In the genomic region with DNA sequence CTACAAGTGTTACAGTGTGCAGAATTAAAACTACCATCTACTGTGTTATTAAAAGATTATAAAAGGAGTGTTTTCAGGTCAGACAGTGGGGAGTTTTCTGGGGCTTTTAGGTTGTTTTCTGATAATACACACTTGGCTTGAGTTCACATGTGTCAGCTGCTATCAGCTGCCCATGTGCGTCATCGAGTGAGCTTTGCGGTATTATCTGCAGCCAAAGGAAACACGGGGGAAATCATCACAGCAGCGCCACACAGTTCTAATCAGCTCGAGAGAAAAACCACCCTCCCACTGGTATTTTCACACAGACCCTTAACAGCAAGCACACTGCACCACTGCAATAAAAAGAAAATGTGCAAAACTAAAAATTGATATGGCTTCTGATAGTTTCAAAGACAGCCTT, we compare ENCODE assay signal across 8 mouse cellular contexts. TPM values are rescaled to one million over a fixed set of nuclear protein-coding genes. Genes with fewer than 3 reads are reported as not detected.
DNase-seq lines count a peak whose midpoint lies in the region; ATAC-seq and TF ChIP-seq lines count a peak whose summit lies in the region.

No protein-coding gene starts in this region.

- no peaks in the 10 kb centered on the region for H3K4me1 ChIP-seq in kidney, embryonic 15.5 days

- ATAC-seq in kidney, embryonic 15.5 days (replicated peaks; ENCODE audit: low FRiP score): no peak; the same call in 1 of the 2 replicates

- DNase-seq in kidney, postnatal 10 days: peak; percentile 54
- DNase-seq in adrenal gland, postnatal 36 days: peak; percentile 44 to 45
- DNase-seq in heart, postnatal 10 days: peak; percentile 51 to 64
- DNase-seq in thymus, postnatal 36 days: no peak
- no peak for DNase-seq in cerebellum, adult 9-10 months
- DNase-seq in urinary bladder, postnatal 36 days (ENCODE audit: low spot score in 2 of 2): no peak

- no peak overlapping the region for H3ac ChIP-seq in myocyte (ENCODE audit: control insufficient read depth, insufficient read length)

- H3K9ac ChIP-seq in kidney, embryonic 15.5 days: no peak overlapping the region

- H3K27ac ChIP-seq in kidney, embryonic 15.5 days: no peak overlapping the region

- no peaks in the 10 kb centered on the region for H3K27me3 ChIP-seq in kidney, embryonic 15.5 days
- H3K27me3 ChIP-seq in myocyte (ENCODE audit: control insufficient read depth, insufficient read depth, insufficient read length): no peaks in the 10 kb centered on the region

- H3K4me2 ChIP-seq in kidney, embryonic 15.5 days: no peak overlapping the region
- H3K4me2 ChIP-seq in myocyte (ENCODE audit: low read depth): peak overlapping the region; percentile 48

- no peak overlapping the region for H3K4me3 ChIP-seq in kidney, embryonic 15.5 days (replicated peaks)
- no peak overlapping the region for H3K4me3 ChIP-seq in myocyte

- no peaks in the 10 kb centered on the region for H3K79me2 ChIP-seq in myocyte (ENCODE audit: control insufficient read depth, insufficient read depth)

- no peak for TF ChIP-seq POLR2A in myocyte (IDR thresholded peaks at IDR 0.05; ENCODE audit: insufficient read length, low read depth)

- 61% methylated on average over 6 of the region's 6 CpGs for WGBS in kidney, embryonic 15.5 days

- intact Hi-C loops in heart, postnatal 10 days (cut with DNase I): no loop called here

- no peaks in the 10 kb centered on the region for H3K9me3 ChIP-seq in kidney, embryonic 15.5 days (replicated peaks)

- H3K36me3 ChIP-seq in kidney, embryonic 15.5 days: no peaks in the 10 kb centered on the region
- no peaks in the 10 kb centered on the region for H3K36me3 ChIP-seq in myocyte (ENCODE audit: control insufficient read depth, insufficient read depth)

TF ChIP-seq in myocyte, 11 proteins besides CTCF, POLR2A, EP300 and RAD21:
- TF ChIP-seq TCF12 (IDR thresholded peaks at IDR 0.05; ENCODE audit: insufficient read depth, poor library complexity, severe bottlenecking) (peak; percentile 34), MYOG (IDR thresholded peaks at IDR 0.05; ENCODE audit: control insufficient read depth in 1 of 3, insufficient read depth in 1 of 3, insufficient read length in 2 of 3, low read depth in 2 of 3) (peak in 2 of 3 experiments; percentile 28 to 38), TCF3 (IDR thresholded peaks at IDR 0.05; ENCODE audit: insufficient read length, low read depth) (no peak), MYOD1 (IDR thresholded peaks at IDR 0.05; ENCODE audit: control insufficient read depth in 1 of 3, insufficient read length in 2 of 3, low read depth in 2 of 3) (peak in 2 of 3 experiments; percentile 63 to 77), E2F4 (IDR thresholded peaks at IDR 0.05; ENCODE audit: insufficient read depth) (no peak), MAX (IDR thresholded peaks at IDR 0.05; ENCODE audit: low read depth) (no peak), REST (IDR thresholded peaks at IDR 0.05; ENCODE audit: insufficient read depth, insufficient read length) (no peak), POLR2AphosphoS2 (IDR thresholded peaks at IDR 0.05; ENCODE audit: insufficient read length, low read depth) (no peak), USF1 (IDR thresholded peaks at IDR 0.05; ENCODE audit: low read depth) (no peak), SRF (IDR thresholded peaks at IDR 0.05; ENCODE audit: control insufficient read depth, insufficient read length, low read depth) (no peak), CEBPB (IDR thresholded peaks at IDR 0.05; ENCODE audit: insufficient read depth, poor library complexity, severe bottlenecking) (no peak)

RNA-seq across cellular contexts. Expression of a gene that starts 45.3 kb away (rescaled TPM):
- polyA plus RNA-seq in kidney, embryonic 15.5 days (2015; fragmentation: Nextera tagmentation; extraction: Ambion mirVana): 8.5 and 10.6 TPM in 2 replicates
- total RNA-seq in adrenal gland, postnatal 36 days (2021): 10 to 100 TPM; 29.3 to 40.2 TPM
- 1 to 10 TPM; 2.6 to 3.0 TPM for total RNA-seq in heart, postnatal 10 days (2021)
- polyA plus RNA-seq in myocyte (2012; fragmentation: generic; extraction: Trizol): 5.4 TPM

Comparison
In these comparisons a context has a peak if more than half of its experiments do, and no peak if none do; other contexts are left out.
1. DNase-seq: peak in kidney, postnatal 10 days (single experiment), adrenal gland, postnatal 36 days (2 of 2) and heart, postnatal 10 days (2 of 2); none in thymus, postnatal 36 days (0 of 2), cerebellum, adult 9-10 months (single experiment) and urinary bladder, postnatal 36 days (0 of 2).
2. RNA of a gene that starts 45.3 kb away (total RNA-seq): 29.3 to 40.2 TPM in adrenal gland, postnatal 36 days; 2.6 to 3.0 TPM in heart, postnatal 10 days; every median in the first group is over 4 times any median in the second.